Mouse (Mus musculus) ES-E14 (cell line): ENCODE results near the gene Elp5. TPM values are rescaled to one million over a fixed set of nuclear protein-coding genes. Genes with fewer than 3 reads are reported as not detected.

Experiments used
- DNase-seq: peaks from one replicate; pipeline ENCODE4 v3.0.0-alpha.2; 2013; ENCODE audit warnings: low read depth, low spot score
- H3K27ac ChIP-seq: 2 replicates; pipeline ENCODE4 v1.5.1; 2012; ENCODE audit warnings: low read depth, mild to moderate bottlenecking, low read length, moderate library complexity, mixed read lengths; ENCODE audit not compliant: poor library complexity, insufficient read depth, severe bottlenecking
- H3K36me3 ChIP-seq: 2 replicates; pipeline ENCODE4 v1.6.1; 2012; ENCODE audit warnings: mild to moderate bottlenecking, low read length, moderate library complexity, mixed read lengths; ENCODE audit not compliant: control insufficient read depth, poor library complexity, insufficient read depth, severe bottlenecking
- H3K4me1 ChIP-seq, 2 experiments: fragments of 150-350 bp in 1 of 2; sonication (generic) in 1 of 2; 2 replicates each; pipeline ENCODE4 v1.6.1; 2012; ENCODE audit warnings: low read length in 2 of 2, mild to moderate bottlenecking in 1 of 2, mixed read lengths in 1 of 2; ENCODE audit not compliant: control insufficient read depth in 2 of 2, insufficient read depth in 2 of 2, poor library complexity in 1 of 2
- H3K4me3 ChIP-seq, 2 experiments: fragments of 150-350 bp in 1 of 2; sonication (generic) in 1 of 2; 2 replicates each; pipeline ENCODE4 v1.5.1; 2012; ENCODE audit warnings: low read length in 2 of 2, low read depth in 1 of 2, mild to moderate bottlenecking in 1 of 2, mixed read lengths in 1 of 2; ENCODE audit not compliant: insufficient read depth in 1 of 2, poor library complexity in 1 of 2, severe bottlenecking in 1 of 2
- H3K9ac ChIP-seq: 2 replicates; pipeline ENCODE4 v1.6.1; 2012; ENCODE audit warnings: low read depth, mild to moderate bottlenecking, low read length, mixed read lengths; ENCODE audit not compliant: poor library complexity, insufficient read depth, severe bottlenecking
- H3K9me3 ChIP-seq: fragments of 150-350 bp; sonication (generic); 2 replicates; pipeline ENCODE4 v1.6.1; 2012; ENCODE audit warnings: low read depth, mild to moderate bottlenecking, low read length; ENCODE audit not compliant: control insufficient read depth, insufficient read depth
- CHD2 ChIP-seq: IDR thresholded peaks from 2 replicates; pipeline ENCODE4 v1.6.1; 2014; ENCODE audit warnings: mild to moderate bottlenecking, low read depth, low read length, inconsistent platforms
- HCFC1 ChIP-seq: IDR thresholded peaks from 2 replicates; pipeline ENCODE4 v1.6.1; 2012; ENCODE audit warnings: low read length, inconsistent platforms, borderline replicate concordance; ENCODE audit not compliant: insufficient read depth
- MAFK ChIP-seq: IDR thresholded peaks from 2 replicates; pipeline ENCODE4 v1.6.1; 2014; ENCODE audit warnings: mild to moderate bottlenecking, low read depth, low read length, inconsistent platforms; ENCODE audit not compliant: insufficient read depth
- ZC3H11A ChIP-seq: IDR thresholded peaks from 2 replicates; pipeline ENCODE4 v1.6.1; 2012; ENCODE audit warnings: low read depth, mild to moderate bottlenecking, inconsistent platforms, low read length, borderline replicate concordance
- ZNF384 ChIP-seq: IDR thresholded peaks from 2 replicates; pipeline ENCODE4 v1.6.1; 2012; ENCODE audit warnings: low read depth, low read length, inconsistent platforms
- in situ Hi-C, 2 experiments: fragments of 600-800 bp; cut with MboI; formaldehyde crosslinking; loops; one replicate each; pipeline ENCODE4 v1.15.1; 2025; ENCODE audit warnings: low sequenced_read_pairs in 2 of 2, inconsistent platforms in 1 of 2; ENCODE audit not compliant: unreplicated experiment in 2 of 2
- total RNA-seq: library from RNA; depleted of rRNA; stranded (reverse); fragments of 300-350 nt; gene quantifications from 2 replicates; pipeline ENCODE4 v1.2.3, GENCODE M21; 2012

Elp5 gene
- total RNA-seq, 1 experiment, result 87.9 TPM

- TF ChIP-seq MAFK, result no peak
- no peak for TF ChIP-seq ZNF384
- TF ChIP-seq ZC3H11A, result no peak
- no peak for TF ChIP-seq CHD2
- TF ChIP-seq HCFC1, result no peak
- Histone ChIP-seq H3K27ac (no peak overlapping the region), H3K36me3 (no peaks in the 10 kb centered on the region), H3K4me1 (peaks cover 0 to 20% of the 10 kb centered on the region in 2 experiments; a peak in 2 of 4 replicates), H3K9ac (no peak overlapping the region), H3K9me3 (no peaks in the 10 kb centered on the region), H3K4me3 (no peak overlapping the region)
- DNase-seq, result no peak
- in situ Hi-C loops, result no loop called here
These were observed 41.8 kb upstream of the Elp5 start for GRCm38 (mm10) chr11:70024151-70024514.

- in situ Hi-C loops, result no loop called here
- Histone ChIP-seq H3K4me1 (peaks cover 0 to 22% of the 10 kb centered on the region in 2 experiments; a peak in 2 of 4 replicates), H3K36me3 (no peaks in the 10 kb centered on the region), H3K9me3 (no peaks in the 10 kb centered on the region), H3K4me3 (no peak overlapping the region), H3K9ac (no peak overlapping the region), H3K27ac (no peak overlapping the region)
- TF ChIP-seq HCFC1, result no peak
- TF ChIP-seq MAFK, result no peak
- TF ChIP-seq ZC3H11A, result no peak
- no peak for TF ChIP-seq ZNF384
- no peak for TF ChIP-seq CHD2
- no peak for DNase-seq
These were observed 41.3 kb upstream of the Elp5 start for GRCm38 (mm10) chr11:70023481-70024150.

GRCm38 (mm10) chr11:70021264-70022132 is 39.2 kb upstream of the Elp5 start:
- H3K27ac ChIP-seq, result no peak overlapping the region
- TF ChIP-seq HCFC1 (no peak), ZC3H11A (no peak), CHD2 (no peak), ZNF384 (no peak; the same call in none of the 2 replicates), MAFK (no peak)
- peak; percentile 99 for DNase-seq
- in situ Hi-C loops, result no loop called here
- peaks cover 0 to 22% of the 10 kb centered on the region in 2 experiments; a peak in 2 of 4 replicates for H3K4me1 ChIP-seq
- peak overlapping the region; percentile 83 to 85 for H3K4me3 ChIP-seq
- no peaks in the 10 kb centered on the region for H3K36me3 ChIP-seq
- peak overlapping the region; percentile 63 for H3K9ac ChIP-seq
- H3K9me3 ChIP-seq, result no peaks in the 10 kb centered on the region

GRCm38 (mm10) chr11:70020731-70021263 is 38.5 kb upstream of the Elp5 start:
- Histone ChIP-seq H3K4me3 (peak overlapping the region; percentile 83 to 85), H3K36me3 (no peaks in the 10 kb centered on the region), H3K4me1 (peaks cover 0 to 17% of the 10 kb centered on the region in 2 experiments; a peak in 1 of 4 replicates), H3K27ac (no peak overlapping the region), H3K9me3 (no peaks in the 10 kb centered on the region), H3K9ac (peak overlapping the region; percentile 63)
- no peak for DNase-seq
- in situ Hi-C loops, result no loop called here
- peak; percentile 100 for TF ChIP-seq HCFC1
- TF ChIP-seq MAFK, result no peak
- no peak for TF ChIP-seq ZC3H11A
- no peak for TF ChIP-seq ZNF384
- TF ChIP-seq CHD2, result peak; percentile 29; the same call in 1 of the 2 replicates
